Mouse (Mus musculus): ENCODE measurements around the gene Ubr2. TPM values are rescaled to one million over a fixed set of nuclear protein-coding genes. Genes with fewer than 3 reads are reported as not detected.

Gene Ubr2
- 10 to 100 TPM; 57.5 to 65.9 (median 63.7) TPM for total RNA-seq (2022)

DNA sequence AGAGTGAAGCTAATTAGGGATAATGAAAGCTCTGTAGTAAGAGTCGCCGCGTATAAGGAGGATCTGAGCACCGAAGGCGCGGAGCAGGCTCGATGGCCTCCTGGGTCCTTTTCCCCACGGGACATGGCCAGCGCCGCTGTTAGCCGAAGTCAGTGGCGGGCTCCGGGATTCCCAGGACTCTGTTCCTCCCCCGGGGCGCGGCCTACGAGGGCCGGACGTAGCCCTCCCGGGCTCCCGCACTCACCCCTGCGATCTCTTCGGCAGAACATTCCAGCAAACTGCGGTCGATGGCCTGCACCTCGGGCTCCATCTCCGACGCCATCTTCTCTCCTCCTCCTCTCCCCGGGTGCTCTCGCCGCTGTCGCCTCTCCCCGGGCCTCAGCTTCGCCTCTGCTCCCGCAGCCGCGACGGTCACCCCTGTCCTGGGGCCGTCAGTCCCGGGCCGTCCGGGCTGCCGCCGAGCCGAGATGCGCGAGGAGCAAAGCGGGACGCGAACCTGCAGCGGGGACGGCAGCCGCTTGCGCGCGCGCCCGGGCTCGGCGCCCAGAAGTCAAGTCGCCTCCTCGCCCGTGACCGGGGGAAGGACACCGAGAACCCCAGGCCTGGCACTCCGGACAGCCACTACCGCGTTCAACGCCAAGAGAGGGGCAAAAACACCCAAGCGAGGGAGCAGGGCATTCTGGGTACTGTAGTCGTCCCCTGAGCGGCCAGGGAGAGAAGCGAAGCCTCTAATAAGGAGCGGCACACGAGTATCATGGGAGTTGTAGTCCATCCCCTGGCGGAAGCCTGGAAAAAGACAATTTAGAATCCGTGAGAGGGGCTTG, at the start of gene Ubr2:
Gene Ubr2, minus strand, starts transcription at position 659 of the 824 bp plus-strand sequence.
- peak; percentile 89 to 92 for DNase-seq (ENCODE audit: low spot score in 2 of 2)

DNA sequence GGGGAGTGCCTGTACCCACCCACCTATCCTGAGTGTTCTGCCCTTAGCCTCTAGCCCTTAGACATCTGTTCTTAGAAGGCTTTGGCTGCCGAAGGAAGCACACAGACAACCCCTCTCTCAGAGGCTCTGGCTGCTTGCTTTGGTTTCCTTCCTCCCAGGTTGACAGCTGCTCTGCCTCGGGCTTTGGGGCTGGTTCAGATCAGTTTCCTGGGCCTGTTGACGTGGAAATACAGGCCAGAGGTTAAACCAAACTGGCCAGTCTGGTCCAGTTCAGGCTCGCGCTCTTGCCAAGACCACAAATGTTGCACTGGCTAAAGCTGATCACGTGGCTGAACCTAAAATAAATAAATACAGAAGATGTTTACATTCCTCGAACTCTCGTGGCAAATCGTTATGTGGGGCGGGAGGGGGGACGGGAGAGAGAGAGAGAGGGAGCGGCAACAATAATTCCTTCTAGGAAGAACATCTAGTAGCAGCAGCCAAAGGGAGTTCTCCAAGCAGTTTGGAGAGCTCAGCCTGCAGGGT, 49.5 kb upstream of the Ubr2 start:
- no peak for DNase-seq (ENCODE audit: low spot score in 2 of 2)

DNA sequence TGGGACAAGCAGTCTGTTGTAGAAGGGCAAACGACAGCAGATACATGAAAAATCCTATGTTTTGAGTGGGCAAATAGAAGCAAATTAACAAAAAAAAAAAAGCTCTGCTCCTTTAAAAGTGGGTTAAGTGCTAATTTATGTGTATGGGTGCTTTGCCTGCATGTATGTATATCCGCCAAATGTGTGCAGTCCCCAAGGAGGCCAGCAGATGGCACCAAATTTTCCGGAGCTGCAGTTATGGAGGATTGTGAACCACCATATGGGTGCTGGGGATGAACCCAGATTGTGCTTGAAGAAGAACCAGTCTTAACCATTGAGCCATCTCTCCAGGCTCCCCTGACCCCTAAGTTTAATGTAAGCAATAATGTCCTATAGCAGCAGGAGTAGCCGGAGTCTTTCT, 47.6 kb upstream of the Ubr2 start:
- DNase-seq (ENCODE audit: low spot score in 2 of 2), result no peak

DNA sequence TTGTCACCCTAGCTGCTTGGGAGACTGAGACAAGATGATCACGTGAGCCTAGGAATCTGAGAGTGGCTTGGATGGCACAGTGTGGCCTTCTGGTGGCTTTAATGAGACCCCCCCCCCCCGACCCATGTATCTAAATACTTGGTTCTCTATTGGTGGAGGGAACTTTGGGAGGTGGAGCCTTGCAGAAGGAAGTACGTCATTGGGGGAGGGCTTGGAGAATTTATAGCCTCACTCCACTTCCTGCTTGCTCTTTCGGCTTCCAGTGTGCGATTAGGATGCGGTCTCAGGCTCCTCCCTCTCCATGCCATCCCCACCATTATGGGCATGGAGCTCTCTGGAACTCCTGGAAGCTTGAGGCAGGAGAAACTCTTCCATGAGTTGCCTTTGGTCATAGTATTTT, 46.1 kb upstream of the Ubr2 start:
- DNase-seq (ENCODE audit: low spot score in 2 of 2), result no peak

DNA sequence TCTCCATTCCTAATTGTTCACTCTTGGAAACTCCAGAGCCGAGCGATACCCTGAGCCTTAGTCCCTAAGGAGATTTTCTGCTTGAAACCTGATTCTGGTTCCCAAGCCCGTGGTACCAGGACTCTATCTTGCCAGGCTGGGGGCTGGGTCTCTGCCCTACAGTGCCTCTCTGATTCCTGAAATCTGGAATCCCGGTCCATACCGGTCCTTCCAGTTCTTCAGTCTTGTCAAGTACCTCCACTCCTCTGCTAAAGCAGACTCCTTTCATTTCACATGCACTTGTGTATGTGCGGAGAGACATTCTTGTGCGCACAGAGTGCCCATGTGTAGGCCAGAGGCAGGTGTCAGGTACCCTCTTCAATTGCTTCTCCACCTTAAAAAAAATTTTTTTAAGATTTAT, 44.8 kb upstream of the Ubr2 start:
- no peak for DNase-seq (ENCODE audit: low spot score in 2 of 2)

DNA sequence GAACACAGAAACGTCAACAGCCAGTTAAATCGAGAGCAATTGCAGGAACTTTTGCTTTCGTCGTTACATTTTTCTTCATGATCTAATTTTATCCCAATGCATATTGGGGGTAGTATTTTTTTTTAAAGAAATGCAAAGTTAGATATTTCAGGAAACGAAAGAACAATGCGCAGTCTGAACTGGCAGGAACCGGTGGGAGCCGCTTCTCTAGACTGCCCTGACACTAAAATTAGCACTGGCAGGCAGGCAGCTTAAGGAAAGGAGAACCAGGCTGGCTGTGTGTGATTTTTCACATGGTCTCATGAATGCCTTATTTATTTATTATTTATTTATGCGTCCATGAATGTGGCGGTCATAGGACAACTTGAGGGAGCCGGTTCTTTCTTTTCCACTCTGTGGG, 44.3 kb upstream of the Ubr2 start:
- no peak for DNase-seq (ENCODE audit: low spot score in 2 of 2)

DNA sequence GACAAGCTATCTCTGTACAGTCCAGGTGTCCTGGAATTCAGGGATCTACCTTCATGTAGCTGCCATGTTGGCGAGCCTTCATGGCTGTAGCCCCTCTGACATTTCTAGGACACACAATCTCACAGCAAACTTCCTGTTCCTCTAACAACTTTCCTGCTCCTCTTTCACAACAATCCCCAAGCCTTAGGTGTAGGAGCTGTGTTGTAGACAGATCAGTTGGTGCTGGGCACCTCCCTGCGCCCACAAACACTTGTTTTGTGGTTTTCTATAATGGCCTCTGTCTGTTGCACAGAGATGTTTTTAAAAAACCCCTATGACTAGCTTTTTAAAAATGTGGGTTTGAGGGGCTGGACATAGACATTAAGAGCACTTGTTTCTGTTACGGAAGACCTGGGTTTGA, 40.3 kb upstream of the Ubr2 start:
- no peak for DNase-seq (ENCODE audit: low spot score in 2 of 2)

DNA sequence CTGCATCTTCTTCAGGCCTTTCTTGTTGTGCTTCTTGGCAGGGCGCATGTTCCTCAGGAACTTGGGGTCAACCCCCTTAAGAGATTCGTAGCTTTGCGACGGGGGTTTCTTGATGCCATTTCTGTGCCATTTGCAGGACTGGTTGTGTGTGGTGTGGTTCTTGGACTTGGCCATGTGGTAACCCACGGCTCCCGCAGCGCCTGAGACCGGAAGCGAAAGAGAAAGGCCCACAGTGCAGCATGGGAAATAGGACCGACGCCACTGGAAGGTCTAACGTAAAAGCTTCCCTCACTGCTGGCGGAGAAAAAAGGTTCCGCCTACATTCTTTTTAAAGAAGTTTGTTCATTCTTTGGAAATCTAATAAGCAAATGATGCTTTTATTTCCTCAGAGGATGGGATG, 32.5 kb upstream of the Ubr2 start:
- DNase-seq (ENCODE audit: low spot score in 2 of 2), result no peak

DNA sequence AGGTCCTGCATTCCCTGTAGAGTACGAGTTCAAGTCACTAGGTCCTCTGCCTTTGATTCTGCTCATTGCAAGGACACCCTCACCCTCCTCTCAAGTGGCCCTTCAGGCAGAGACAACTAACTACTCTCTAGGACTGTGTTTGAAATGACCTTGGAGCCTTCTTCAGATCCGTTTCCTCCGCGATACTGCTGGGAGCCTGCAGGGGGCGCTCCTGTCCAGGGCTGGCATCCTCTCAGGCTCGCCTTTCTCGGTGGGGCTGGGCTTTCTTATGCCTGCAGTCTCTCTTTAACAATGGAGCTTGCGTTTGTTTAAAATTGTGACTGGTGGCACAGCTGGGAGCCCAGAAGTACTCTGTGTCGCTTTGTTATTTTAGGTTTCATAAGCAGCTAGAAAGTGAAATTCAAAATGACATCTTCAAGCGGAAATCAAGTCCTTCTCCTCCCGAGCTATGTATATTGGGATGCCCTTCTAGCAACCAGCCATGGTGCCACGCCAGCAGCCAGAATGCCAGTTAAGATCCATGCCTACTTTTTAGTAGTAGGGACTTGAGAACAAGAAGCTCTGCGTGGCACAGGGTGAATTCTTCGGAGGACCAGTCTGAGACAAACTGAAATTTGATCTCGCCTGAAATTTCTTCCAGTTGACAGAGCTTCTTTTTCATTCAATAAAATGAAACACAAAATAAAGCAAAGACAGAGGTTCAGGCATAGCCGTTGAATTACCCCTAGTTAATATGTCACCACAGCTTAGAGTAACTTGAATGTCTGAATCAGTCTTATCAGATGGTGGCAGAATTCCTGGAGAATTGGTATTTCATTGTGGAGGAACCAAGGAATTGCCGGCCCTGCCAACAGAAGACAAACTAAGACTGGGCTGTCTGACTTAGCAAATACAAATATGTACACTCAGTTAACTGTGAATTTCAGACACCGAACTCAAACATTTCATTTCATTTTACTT, 28.8 kb upstream of the Ubr2 start:
- peak; percentile 51 to 55 for DNase-seq (ENCODE audit: low spot score in 2 of 2)

DNA sequence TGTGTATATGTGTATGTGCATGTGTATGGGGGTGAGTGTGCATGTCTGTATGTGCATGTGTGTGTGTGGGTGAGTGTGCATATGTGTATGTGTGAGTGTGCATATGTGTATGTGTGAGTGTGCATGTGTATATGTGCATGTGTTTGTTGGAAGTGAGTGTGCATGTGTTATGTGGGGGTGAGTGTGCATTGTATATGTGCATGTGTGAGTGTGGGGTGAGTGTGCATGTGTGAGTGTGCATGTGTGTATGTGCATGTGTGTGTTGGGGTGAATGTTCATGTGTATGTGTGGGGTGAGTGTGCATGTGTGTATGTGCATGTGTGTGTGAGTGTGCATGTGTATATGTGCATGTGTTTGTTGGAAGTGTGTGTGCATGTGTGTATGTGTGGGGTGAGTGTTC, 24.2 kb upstream of the Ubr2 start:
- DNase-seq (ENCODE audit: low spot score in 2 of 2), result no peak

DNA sequence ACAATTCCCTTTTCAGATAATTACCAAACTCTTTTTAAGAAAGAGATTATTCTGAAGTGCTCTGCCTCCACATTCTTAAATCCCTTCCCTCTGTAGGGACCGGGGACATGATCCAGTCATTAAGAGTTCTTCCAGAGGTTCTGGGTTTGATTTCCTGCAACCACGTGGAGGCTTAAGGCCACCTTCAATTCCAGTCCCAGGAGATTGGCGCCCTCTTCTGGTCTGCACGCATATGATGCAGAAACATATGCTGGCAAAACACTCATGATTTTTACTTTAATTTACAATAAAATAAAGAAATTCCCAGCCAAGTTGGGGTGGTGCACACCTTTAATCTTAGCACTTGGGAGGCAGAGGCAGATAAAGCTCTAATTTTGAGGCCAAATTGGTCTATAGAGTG, 23.3 kb upstream of the Ubr2 start:
- no peak for DNase-seq (ENCODE audit: low spot score in 2 of 2)

DNA sequence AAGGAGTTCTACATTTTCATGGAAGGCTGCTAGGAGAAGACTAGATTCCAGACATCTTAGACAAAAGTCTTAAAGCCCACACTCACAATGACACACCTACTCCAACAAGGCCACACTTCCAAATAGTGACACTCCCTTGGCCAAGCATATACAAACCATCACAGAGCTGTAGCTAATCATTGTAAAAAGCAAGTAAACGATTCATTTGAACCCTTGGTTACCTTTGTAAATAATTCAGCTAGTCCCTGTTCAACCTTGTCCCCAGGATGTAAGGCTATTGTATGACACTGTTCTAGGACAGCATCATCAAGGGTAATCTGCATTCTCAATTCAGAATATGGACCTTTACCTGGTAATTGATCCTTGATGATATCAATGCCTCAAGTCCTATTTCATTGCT, 14.4 kb upstream of the Ubr2 start:
- DNase-seq (ENCODE audit: low spot score in 2 of 2), result no peak

DNA sequence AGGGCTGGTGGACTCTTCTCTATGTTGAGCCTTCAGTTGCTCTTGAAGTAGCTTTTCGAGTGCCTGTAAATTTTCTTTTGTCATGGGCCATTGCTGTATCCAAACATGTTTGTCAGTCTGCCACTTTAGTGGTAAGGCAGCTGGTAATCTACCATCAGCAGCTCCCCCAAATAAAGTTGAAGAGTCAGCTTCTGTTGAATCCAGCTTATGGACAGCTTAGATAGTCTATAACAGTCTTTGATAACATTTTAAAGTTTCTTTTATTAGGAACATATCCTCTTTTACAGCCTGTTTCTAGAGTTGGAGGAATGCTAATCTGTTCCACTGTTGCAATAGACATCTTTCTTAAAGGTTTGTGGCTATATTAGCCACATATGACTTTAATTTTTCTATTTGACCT, 13.0 kb upstream of the Ubr2 start:
- no peak for DNase-seq (ENCODE audit: low spot score in 2 of 2)

DNA sequence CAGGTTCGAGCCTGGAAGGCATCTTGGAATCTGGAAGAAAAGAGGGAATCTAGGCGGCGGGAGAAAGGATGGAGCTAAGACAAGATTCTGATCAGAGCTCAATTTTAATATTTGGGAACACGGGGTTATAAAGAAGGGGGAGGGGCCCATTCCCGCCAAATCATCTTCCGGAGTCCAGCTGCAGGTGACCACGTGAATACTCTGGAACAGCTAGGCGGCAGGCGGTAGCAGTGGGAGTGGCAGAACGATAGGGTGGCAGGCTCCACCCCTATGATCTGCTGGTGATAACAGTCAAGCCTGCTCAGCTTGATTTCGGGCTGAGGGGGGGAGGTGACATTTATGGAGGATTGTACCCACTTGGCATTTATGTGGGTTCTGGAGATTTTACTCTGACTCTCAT, 2.5 kb upstream of the Ubr2 start:
- no peak for DNase-seq (ENCODE audit: low spot score in 2 of 2)

DNA sequence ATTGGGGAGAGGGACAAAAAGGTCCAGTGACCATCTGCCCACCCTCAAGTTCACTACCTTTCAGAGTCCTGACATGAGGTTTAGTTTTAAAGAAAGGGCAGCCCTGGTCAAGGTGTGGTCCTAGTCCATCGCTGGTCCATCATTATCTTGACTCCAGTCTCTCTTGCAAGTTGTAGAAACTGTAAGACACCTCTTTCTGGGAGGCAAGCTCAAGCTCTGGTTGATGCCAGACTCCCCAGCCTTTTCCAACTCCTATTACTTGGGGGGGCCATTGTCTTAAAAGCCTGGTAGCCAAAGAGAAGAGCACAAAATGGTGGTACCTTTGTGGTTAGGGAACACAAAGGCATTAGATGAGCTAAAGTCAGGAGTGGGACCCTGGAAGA, 1.3 kb upstream of the Ubr2 start:
- no peak for DNase-seq (ENCODE audit: low spot score in 2 of 2)

DNA sequence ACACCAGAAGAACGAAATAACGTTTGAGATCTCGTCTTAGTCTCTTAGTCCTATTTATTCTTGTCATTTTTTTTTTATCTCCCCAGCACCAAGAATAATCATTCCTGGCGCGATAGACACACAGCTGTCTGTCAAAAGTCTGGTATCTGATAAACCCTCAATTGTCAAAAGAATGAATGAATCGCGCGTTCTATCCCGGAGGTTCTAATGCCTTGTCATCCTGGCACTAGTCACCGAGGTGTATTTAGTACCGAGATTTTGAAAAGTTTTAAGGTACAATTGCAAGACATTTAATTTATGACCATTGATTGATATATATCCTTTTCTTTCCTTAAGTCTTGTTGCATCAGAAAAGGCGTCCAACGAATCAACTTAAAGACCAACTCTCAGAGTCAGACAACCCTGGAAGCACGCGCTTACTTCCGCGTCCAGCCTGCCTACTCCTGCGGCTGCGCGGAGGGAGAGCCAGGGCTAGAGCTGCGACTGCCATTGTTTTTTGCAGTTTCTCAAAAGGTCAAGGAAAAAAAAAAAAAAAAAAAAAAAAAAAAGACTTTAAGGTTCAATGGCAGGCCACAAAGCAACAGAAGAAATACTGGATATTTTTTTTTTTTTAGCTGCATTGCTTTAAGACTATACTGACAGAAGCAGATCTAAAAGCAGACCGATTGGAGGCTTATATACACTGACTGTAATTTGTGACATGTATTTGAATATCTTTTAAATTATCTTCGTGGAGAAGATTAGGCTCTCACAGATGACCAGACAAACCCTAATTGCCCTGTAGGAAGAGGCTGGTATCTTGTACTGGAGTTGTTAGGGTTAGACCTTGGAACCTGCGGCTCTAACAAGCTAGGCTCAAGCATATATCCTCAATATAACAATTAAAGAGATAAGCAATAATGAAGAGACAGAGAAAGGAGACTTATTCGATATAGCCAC, 635 bp upstream of the Ubr2 start:
- peak; percentile 27 to 42 for DNase-seq (ENCODE audit: low spot score in 2 of 2)

DNA sequence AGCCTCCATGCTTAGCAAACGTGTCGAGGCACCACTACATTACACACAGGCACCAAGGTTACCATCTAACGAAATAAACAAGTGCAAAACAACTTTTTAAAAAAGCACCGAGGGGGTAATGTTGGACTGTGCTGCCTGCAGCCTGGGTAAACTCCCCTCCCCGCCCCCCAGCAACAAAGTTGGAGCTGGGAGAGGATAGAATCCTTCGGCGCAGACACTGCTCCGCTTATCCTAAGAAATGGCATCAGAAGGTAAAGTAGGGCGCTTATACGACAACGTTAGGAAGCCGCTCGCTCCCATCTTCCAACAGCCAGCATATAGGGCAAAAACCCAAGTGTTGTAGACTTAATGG, 834 bp downstream of the Ubr2 start:
- DNase-seq (ENCODE audit: low spot score in 2 of 2), result no peak

DNA sequence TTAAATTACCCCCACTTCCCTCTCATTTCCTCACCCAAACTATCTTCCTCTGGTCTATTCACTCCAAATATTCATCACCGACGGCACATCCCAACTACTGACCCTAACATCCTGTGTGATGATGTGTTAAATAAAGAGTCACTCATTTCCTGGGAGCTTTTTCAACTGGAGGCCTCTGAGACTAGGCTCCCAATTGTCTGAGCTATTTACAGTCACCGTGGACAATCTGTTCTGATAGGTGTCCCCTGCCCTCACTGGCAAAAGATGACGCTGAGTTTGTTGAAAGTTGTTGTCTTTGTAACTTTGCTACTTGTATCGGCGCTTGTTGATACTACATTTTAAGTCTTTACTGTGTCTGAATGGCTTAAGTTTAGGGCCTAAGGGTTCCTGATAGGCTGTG, 1.3 kb downstream of the Ubr2 start:
- DNase-seq (ENCODE audit: low spot score in 2 of 2), result no peak

DNA sequence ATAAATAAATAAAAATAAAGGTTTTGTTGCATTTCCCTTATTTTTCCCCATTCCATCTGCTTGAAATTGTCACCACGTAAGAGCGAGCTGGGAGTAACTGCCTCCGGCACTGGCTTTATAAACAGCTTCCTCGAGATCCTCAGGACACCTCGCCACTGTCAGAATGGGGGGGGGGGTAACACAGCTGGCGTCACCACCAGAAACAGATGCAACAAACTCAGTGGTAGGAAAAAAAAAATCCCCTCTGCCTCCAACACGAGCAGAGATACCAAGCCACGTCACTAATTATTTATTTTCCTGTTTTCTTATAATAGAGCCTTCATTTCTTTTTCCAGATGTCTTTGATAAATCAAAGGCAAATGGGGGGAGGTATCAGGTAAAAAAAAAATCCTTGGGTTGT, 1.9 kb downstream of the Ubr2 start:
- no peak for DNase-seq (ENCODE audit: low spot score in 2 of 2)

DNA sequence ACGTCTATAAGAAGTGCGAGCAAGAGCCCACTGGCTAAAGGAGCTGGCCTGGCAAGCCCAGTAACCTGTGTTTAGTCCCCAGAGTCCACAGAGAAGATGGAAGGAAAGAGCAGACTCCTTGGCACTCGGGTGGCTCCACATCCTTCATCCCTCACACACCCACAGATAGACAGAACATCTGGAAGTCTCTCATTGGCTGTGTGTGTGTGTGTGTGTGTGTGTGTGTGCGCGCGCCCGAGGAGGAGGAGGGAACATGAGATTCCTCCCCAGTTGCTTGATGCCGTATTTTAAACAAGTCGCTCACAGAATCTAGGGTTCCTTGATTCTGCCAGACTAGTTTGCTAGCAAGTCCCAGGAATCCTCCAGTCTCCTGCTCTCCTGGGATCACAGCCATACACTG, 3.6 kb downstream of the Ubr2 start:
- no peak for DNase-seq (ENCODE audit: low spot score in 2 of 2)

DNA sequence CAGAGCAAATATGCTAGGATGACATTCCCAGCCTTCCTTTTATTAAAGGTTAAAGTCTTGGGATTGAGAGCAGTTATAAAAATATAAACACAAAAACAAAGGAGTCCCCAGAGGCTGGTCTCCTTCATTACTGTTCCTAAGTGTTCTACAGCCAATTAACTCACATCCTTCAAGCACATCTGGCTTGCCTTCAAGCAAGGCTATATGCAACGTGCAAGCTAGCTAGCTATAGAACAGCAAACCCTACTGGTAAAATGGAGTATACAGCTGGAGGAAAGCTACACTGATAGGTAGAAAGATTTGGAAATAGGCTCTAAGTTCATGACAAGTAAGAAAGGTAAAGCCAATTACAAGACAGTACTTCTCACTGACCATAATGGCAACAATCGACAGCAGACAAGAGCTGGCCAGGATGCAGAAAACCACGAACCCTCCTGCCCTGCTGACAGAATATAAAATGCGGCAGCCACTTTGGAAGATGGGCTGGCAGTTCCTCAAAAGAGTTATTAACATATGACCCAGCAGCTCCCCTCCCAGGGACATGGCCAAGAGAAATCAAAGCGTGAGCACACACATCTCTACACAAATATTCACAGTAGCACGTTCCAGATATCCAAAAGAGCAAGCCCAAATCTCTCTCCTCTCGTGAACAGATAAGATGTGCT, 4.5 kb downstream of the Ubr2 start:
- DNase-seq (ENCODE audit: low spot score in 2 of 2), result no peak

Data from gastrocnemius, adult 8-10 months (tissue).